Mouse (Mus musculus) liver, embryonic 14.5 days (tissue): ENCODE measurements around the gene H2-Q7. TPM values are rescaled to one million over a fixed set of nuclear protein-coding genes. Genes with fewer than 3 reads are reported as not detected.
"Not testable (repeated sequence)": the region's sequence is repeated elsewhere in the genome, so short reads cannot be mapped to it uniquely, and the experiment has no call there.

Source experiments
- ATAC-seq: fragments of 200-750 bp; cut with Nextera tagmentation; 2 replicates; pipeline ENCODE4 v1.8.0; 2017; ENCODE audit warnings: moderate number of reproducible peaks, mild to moderate bottlenecking, moderate library complexity; ENCODE audit not compliant: insufficient read depth
- DNase-seq, 3 experiments: peaks; one replicate each; pipeline ENCODE4 v3.0.0-alpha.2; 2012 to 2013; ENCODE audit warnings: low read depth in 3 of 3, low spot score in 3 of 3
- H3K27ac ChIP-seq: fragments of 300-500 bp; sonication (generic); 2 replicates; pipeline ENCODE4 v1.5.1; 2014; ENCODE audit warnings: moderate library complexity, mild to moderate bottlenecking, control low read depth, inconsistent platforms
- H3K27me3 ChIP-seq: fragments of 300-500 bp; sonication (generic); 2 replicates; pipeline ENCODE4 v1.6.1; 2014; ENCODE audit warnings: mild to moderate bottlenecking, low read length, moderate library complexity; ENCODE audit not compliant: control insufficient read depth, insufficient read depth
- H3K36me3 ChIP-seq: fragments of 300-500 bp; sonication (generic); replicated peaks from 2 replicates; pipeline ENCODE4 v1.6.1; 2014; ENCODE audit warnings: low read depth; ENCODE audit not compliant: control insufficient read depth, insufficient read depth
- H3K4me1 ChIP-seq, 2 experiments: fragments of 200-500 bp in 1 of 2; fragments of 300-500 bp in 1 of 2; sonication (generic) in 1 of 2; replicated peaks; 2 replicates each; pipeline ENCODE4 v1.6.1; 2012 to 2014; ENCODE audit warnings: antibody characterized with exemption in 1 of 2, inconsistent platforms in 1 of 2, low read length in 1 of 2; ENCODE audit not compliant: control insufficient read depth in 2 of 2, insufficient read depth in 2 of 2
- H3K4me2 ChIP-seq: fragments of 300-500 bp; sonication (generic); 2 replicates; pipeline ENCODE4 v1.6.1; 2014; ENCODE audit warnings: low read depth, mild to moderate bottlenecking, control low read depth, moderate library complexity
- H3K4me3 ChIP-seq, 2 experiments: fragments of 200-500 bp in 1 of 2; fragments of 300-500 bp in 1 of 2; sonication (generic) in 1 of 2; 2 replicates each; pipeline ENCODE4 v1.5.1; 2012 to 2014; ENCODE audit warnings: low read depth in 2 of 2, low read length in 2 of 2, mild to moderate bottlenecking in 2 of 2, control low read depth in 1 of 2, inconsistent platforms in 1 of 2, moderate library complexity in 1 of 2; ENCODE audit not compliant: insufficient read depth in 1 of 2
- H3K9ac ChIP-seq: fragments of 300-500 bp; sonication (generic); replicated peaks from 2 replicates; pipeline ENCODE4 v1.6.1; 2014; ENCODE audit warnings: mild to moderate bottlenecking, control low read depth, moderate library complexity
- H3K9me3 ChIP-seq: fragments of 300-500 bp; sonication (generic); 2 replicates; pipeline ENCODE4 v1.6.1; 2016; ENCODE audit warnings: low read length, mixed read lengths; ENCODE audit not compliant: control insufficient read depth
- CTCF ChIP-seq: IDR thresholded peaks from 2 replicates; pipeline ENCODE4 v1.5.1; 2016; ENCODE audit warnings: antibody characterized with exemption, low read depth, control low read depth
- WGBS: fragments of 180-500 bp; shearing (Covaris S2); extraction: QIAGEN DNeasy Blood & Tissue Kit; methylation state at CpG from one replicate; pipeline ENCODE4 v1.1.7; 2014; ENCODE audit not compliant: insufficient replicate concordance; 5-methylcytosine and 5-hydroxymethylcytosine counted together
- polyA plus RNA-seq, 2 experiments: library from polyadenylated mRNA; depleted of rRNA in 1 of 2; stranded (reverse) in 1 of 2; unstranded in 1 of 2; fragments of >200 nt; fragmentation: Nextera tagmentation in 1 of 2; extraction: Ambion mirVana in 1 of 2; gene quantifications; 2 replicates each; pipeline versions ENCODE4 v1.2.1 to v1.2.3; 2012 to 2014

Gene H2-Q7
- polyA plus RNA-seq, 2 experiments, result 19.0 to 24.4 TPM

- not testable (repeated sequence) for H3K4me1 ChIP-seq, H3K27ac ChIP-seq, H3K36me3 ChIP-seq, H3K4me2 ChIP-seq, ATAC-seq, H3K9me3 ChIP-seq, H3K4me3 ChIP-seq, H3K9ac ChIP-seq, DNase-seq
- WGBS, result 7% methylated on average over 8 of the region's 8 CpGs
- TF ChIP-seq CTCF, result peak; percentile 82
- peaks cover 12% of the 10 kb centered on the region for H3K27me3 ChIP-seq
These were observed 4.1 kb upstream of the H2-Q7 start for GRCm38 (mm10) chr17:35434836-35435235.

DNA sequence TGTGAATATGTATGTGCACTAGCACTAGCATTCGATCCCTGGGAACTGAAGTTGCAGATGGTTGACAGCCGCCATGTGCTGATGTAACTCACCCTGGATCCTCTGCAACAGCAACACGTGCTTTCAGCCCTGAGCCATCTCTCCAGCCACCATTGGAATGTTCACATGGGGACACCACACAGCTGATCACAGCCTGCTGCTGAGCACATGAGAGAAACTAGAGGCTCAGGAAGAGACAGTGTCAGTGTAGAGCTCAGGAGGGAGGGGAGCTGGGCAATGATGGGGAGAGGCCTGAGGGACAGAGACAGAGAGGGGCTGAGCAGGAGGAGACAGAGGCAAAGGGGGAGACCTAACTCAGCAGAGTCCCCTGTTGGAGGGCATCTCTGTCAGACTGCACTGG lies 3.4 kb upstream of the H2-Q7 start:
- not testable (repeated sequence) for H3K4me1 ChIP-seq, H3K9me3 ChIP-seq, ATAC-seq, DNase-seq, H3K4me3 ChIP-seq, H3K27ac ChIP-seq, H3K4me2 ChIP-seq, H3K36me3 ChIP-seq, H3K9ac ChIP-seq
- peaks cover 18% of the 10 kb centered on the region for H3K27me3 ChIP-seq
- WGBS, result 58% methylated on average over 3 of the region's 3 CpGs

- ATAC-seq, H3K4me1 ChIP-seq, H3K27ac ChIP-seq, H3K9ac ChIP-seq, H3K4me3 ChIP-seq, H3K9me3 ChIP-seq, DNase-seq, H3K4me2 ChIP-seq, H3K36me3 ChIP-seq: not testable (repeated sequence)
- H3K27me3 ChIP-seq, result peaks cover 18% of the 10 kb centered on the region
- 28% methylated on average over 1 of the region's 1 CpGs for WGBS
These were observed 1.5 kb upstream of the H2-Q7 start for GRCm38 (mm10) chr17:35437386-35437936.

GRCm38 (mm10) chr17:35438395-35438794 lies 560 bp upstream of the H2-Q7 start:
- ATAC-seq, H3K9me3 ChIP-seq, H3K4me2 ChIP-seq, H3K4me3 ChIP-seq, DNase-seq, H3K9ac ChIP-seq, H3K36me3 ChIP-seq, H3K4me1 ChIP-seq, H3K27ac ChIP-seq: not testable (repeated sequence)
- H3K27me3 ChIP-seq, result peaks cover 18% of the 10 kb centered on the region
- WGBS, result 36% methylated on average over 1 of the region's 3 CpGs

GRCm38 (mm10) chr17:35439295-35439747 lies 366 bp downstream of the H2-Q7 start:
- peak; percentile 55; the same call in 1 of the 2 replicates for ATAC-seq
- H3K9ac ChIP-seq, H3K36me3 ChIP-seq, H3K9me3 ChIP-seq, H3K4me1 ChIP-seq, DNase-seq, H3K27ac ChIP-seq: not testable (repeated sequence)
- H3K27me3 ChIP-seq, result peaks cover 18% of the 10 kb centered on the region
- H3K4me2 ChIP-seq, result peak overlapping the region; percentile 49
- H3K4me3 ChIP-seq, result peak overlapping the region; percentile 11 to 14; a peak in 2 of 4 replicates
- WGBS, result 2% methylated on average over 43 of the region's 48 CpGs

DNA sequence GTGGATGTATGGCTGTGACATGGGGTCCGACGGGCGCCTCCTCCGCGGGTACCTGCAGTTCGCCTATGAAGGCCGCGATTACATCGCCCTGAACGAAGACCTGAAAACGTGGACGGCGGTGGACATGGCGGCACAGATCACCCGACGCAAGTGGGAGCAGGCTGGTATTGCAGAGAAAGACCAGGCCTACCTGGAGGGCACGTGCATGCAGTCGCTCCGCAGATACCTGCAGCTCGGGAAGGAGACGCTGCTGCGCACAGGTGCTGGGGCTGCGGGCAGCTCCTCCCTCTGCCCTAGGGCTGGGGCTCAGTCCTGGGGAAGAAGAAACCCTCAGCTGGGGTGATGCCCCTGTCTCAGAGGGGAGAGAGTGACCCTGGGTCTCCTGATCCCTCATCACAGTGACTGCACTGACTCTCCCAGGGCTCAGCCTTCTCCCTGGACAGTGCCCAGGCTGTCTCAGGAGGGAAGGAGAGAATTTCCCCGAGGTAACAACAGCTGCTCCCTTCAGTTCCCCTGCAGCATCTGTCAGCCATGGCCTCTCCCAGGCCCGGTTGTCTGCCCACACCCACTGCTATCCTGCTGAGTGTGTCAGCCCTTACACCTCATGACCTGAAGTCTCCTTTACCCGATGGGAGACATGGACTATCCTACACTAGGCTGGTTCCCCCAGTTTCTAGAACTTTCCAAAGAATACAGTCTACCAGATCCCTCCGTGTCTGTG lies 1.1 kb downstream of the H2-Q7 start:
- not testable (repeated sequence) for H3K36me3 ChIP-seq, H3K4me1 ChIP-seq, DNase-seq, H3K27ac ChIP-seq, H3K4me3 ChIP-seq, H3K4me2 ChIP-seq, ATAC-seq, H3K9me3 ChIP-seq, H3K9ac ChIP-seq
- peaks cover 18% of the 10 kb centered on the region for H3K27me3 ChIP-seq
- 36% methylated on average over 24 of the region's 27 CpGs for WGBS

GRCm38 (mm10) chr17:35442376-35442775 lies 3.4 kb downstream of the H2-Q7 start:
- peaks cover 18% of the 10 kb centered on the region for H3K27me3 ChIP-seq
- H3K4me2 ChIP-seq, H3K4me3 ChIP-seq, H3K36me3 ChIP-seq, DNase-seq, H3K9me3 ChIP-seq, H3K4me1 ChIP-seq, ATAC-seq, H3K9ac ChIP-seq, H3K27ac ChIP-seq: not testable (repeated sequence)
- WGBS, result 59% methylated on average over 2 of the region's 2 CpGs

- not testable (repeated sequence) for H3K4me3 ChIP-seq, H3K9me3 ChIP-seq, H3K4me2 ChIP-seq, H3K27me3 ChIP-seq, DNase-seq, ATAC-seq, H3K27ac ChIP-seq, H3K4me1 ChIP-seq, H3K9ac ChIP-seq, H3K36me3 ChIP-seq
- WGBS, result 61% methylated on average over 2 of the region's 2 CpGs
These were observed 5.6 kb downstream of the H2-Q7 start for GRCm38 (mm10) chr17:35444510-35444909.
